Mouse (Mus musculus) adrenal gland, adult 8-10 months (tissue): ENCODE results near the gene Xrcc6. TPM values are rescaled to one million over a fixed set of nuclear protein-coding genes. Genes with fewer than 3 reads are reported as not detected.
A peak's percentile ranks its signal among the peaks of the same experiment; 100 is the strongest.

Experiments
- DNase-seq: peaks from one replicate; pipeline ENCODE4 v3.0.0; 2022
- total RNA-seq, 4 experiments: library from RNA; stranded (reverse); gene quantifications; 2 replicates each; pipeline ENCODE4 v1.2.4; 2022

Gene Xrcc6
- total RNA-seq, 4 experiments from 2014 or later, result 64.2 to 93.2 (median 75.4) TPM

DNA sequence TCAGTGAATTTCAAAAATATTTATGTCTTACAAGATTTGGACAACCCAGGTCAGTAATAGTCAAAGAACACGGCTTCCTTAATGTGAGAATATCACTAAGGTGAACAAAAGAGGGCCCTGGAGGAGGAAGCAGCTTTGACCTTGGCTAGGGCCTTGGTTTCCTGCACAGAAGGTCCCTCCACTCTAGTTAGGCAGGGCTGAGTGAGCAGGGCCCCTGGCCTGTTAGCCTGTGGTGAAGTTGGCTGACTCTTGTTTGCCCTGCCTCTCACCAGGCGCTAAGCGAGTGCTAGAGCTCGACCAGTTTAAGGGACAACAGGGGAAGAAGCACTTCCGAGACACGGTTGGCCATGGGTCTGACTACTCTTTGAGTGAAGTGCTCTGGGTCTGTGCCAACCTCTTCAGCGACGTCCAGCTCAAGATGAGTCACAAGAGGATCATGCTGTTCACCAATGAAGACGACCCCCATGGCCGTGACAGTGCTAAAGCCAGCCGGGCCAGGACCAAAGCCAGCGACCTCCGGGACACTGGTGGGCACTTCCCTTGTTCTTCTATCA lies 35.0 kb downstream of the Xrcc6 start:
- DNase-seq, result peak; percentile 64

GRCm38 (mm10) chr15:82023965-82024635 lies 36.5 kb downstream of the Xrcc6 start:
- DNase-seq, result no peak

DNA sequence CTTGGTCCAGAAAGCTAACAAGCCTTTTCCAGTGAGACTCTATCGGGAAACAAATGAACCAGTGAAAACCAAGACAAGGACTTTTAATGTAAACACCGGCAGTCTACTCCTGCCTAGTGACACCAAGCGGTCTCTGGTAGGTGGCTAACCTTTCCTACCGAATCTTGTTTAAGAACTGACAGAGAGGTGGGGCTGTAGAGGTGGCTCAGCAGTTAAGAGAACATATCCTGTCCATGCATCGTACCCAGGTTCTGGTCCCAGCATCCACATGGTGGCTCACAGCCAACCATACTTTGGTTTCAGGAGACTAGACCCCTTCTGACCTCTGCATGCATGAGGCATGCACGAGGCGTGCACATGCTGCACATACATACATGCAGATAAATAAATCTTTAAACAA lies 39.6 kb downstream of the Xrcc6 start:
- no peak for DNase-seq

GRCm38 (mm10) chr15:82027726-82028125 lies 40.1 kb downstream of the Xrcc6 start:
- no peak for DNase-seq

DNA sequence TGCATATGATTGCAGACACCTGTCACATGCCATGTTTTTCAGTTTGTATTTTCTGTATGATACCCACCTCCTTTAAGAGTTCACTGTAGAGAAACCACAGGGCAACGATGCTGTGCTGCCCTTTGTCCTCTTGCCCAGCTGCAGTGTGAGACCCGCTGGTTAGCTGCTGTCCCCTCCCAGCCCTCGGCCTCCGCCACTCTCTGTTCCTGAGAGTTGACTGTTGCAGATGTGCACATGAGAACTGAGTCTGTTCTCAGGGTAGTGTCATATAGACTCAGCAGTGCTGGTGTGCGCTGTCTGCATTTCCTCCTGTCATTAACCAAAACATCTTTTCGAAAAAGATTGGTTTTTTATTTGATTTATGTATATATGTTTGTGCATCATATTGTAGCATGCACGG lies 44.8 kb downstream of the Xrcc6 start:
- no peak for DNase-seq

DNA sequence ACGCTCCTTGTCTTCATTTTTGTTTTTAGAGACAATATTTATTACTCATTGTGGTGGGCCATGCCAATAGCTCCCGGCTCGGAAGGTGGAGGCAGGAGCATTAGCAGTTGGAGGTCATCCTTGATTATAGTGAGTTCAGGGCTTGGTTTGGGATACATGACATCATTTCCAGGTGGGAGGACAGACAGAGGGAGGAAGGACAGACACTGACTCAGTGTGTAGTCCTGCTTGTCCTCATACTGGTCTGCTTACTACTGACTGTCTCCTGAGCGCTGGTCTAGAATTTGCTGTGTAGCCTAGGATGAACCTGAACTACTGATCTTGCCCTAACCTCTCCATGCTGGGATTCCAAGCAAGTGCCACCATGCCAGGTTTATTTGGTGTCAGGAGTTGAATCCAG lies 46.1 kb downstream of the Xrcc6 start, which contains the start of gene Desi1:
Gene Desi1, minus strand, starts transcription at position 101 of the 400 bp plus-strand sequence.
- DNase-seq, result no peak

DNA sequence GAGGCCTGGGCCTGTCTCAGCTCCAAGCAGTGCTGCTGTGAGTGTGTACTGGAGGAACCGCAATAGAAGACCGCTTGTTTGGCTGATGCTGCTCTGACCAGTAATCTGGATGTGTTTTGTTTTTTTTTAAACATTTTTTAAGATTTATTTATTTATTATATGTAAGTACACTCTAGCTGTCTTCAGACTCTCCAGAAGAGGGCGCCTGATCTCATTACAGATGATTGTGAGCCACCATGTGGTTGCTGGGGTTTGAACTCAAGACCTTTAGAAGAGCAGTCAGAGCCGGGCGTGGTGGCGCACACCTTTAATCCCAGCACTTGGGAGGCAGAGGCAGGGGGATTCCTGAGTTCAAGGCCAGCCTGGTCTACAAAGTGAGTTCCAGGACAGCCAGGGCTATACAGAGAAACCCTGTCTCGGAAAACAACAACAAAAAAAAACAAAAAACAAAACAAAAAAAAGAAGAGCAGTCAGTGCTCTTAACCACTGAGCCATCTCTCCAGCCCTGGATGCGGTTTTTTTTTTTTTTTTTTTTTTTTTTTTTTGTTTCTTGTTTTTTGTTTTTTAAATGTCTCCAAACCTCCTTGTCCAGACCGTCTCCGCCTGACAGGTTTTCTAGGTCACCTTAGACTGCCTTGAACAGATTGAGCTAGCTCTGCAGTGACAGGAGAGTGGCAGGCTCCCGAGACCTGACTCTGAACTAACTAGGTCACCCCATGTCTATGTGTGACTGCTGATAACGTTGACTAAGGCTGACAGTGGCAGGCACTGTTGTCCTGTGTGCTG lies 48.5 kb downstream of the Xrcc6 start:
- DNase-seq, result no peak

- DNase-seq, result no peak
These were observed 53.0 kb downstream of the Xrcc6 start for GRCm38 (mm10) chr15:82040650-82041049.

DNA sequence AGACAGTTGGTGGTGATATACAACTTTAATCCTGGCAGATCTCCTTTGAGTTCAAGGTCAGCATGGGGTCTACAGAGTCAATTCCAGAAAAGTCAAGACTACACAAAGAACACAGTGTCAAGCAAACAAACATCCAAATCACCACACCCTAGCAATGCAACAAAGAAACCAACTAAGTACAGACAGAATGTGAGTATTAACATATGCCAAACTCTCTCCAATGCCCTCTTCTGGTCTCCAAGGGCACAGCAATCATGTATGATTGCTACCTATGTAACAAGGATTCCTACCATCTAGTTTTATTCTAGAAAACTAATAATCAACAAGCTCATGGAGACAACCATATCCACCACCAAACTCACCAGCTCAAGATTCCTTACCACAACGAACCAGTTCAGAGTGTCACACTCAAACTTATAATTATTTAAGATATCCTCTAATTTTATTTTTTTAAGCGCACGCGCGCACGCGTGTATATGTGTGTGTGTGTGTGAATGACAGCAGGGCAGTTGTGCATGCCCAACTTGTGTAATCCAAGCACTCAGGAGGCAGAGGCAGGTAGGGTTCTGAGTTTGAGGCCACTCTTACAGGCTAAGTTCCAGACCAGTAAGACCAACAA lies 56.6 kb downstream of the Xrcc6 start:
- DNase-seq, result no peak

DNA sequence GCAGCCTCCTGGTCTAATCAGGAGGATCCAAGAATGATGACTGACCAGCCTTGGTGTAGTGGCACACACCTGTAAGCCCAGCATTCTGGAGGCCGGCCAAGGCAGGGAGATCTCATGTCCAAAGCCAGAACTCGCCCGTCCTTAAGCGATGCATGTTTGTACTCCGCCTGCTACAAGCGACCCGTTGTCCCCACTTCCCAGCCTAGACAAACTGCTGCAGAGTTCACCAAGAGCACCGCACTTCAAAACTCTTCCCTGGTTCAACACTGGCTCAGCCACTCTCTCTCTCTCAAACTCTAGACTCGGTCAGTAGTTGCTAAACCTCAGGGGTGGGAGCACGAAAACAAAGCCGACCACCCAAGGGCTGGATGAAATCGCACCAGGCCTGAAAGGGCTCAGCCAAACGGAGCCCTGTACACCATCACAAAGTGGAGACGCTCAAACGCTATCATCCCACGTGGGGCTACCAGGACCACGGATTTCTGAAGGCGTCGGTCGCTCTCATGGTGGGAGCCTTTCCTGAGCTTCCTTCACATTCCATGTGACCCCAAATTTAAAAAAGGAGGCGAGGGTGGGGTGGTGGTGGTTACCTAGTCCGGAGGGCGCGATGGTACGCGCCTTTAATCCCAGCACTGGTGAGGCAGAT lies 58.7 kb downstream of the Xrcc6 start:
- no peak for DNase-seq

GRCm38 (mm10) chr15:82047080-82047883 lies 59.6 kb downstream of the Xrcc6 start, which contains the start of gene Snu13:
Snu13 (minus strand) TSS chr15:82047598.
- peak; percentile 87 for DNase-seq

DNA sequence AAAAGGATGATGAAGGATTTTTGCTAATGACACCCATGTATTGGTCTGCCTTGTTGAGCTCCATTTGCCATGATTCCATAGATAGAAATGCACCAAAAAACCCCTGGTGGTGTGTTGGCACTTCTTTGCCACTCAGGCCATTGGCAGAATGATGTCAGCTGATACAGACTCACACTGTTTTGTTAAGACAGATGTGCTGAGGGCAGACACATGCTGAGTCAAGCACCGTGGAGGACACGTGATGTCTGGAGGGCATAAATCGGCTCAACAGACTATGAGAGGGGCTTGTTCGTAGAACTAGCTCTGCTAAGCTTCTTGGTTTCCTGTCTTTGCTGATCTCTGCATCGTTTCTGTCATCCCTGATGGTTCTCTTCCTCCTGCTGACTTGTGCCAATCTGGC lies 64.9 kb downstream of the Xrcc6 start:
- DNase-seq, result no peak

DNA sequence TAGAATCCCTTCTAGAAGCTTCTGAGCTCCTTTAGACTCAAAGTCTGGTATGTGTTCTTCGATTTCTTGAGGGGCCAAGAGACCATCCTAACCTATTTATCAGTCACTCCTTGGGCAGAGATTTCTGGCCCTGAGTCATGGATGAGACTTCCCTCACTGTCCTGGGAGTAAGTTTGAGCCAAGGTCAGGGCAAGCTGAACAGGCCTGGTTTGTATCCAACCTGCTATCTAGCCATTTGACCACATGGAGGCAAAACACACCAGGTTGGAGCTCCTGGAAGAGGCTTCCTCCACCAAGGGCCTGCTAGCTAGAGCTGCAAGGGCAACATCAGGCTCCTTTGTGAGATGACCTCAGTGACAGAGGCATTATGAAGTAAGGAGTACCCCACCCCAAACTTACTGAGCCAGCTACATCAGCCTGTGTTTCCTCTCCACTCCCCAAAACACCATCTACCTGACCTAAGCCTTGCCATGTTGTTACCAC lies 71.1 kb downstream of the Xrcc6 start, which contains the start of gene 4930407I10Rik:
Gene 4930407I10Rik, plus strand, starts transcription at position 433 of the 483 bp plus-strand sequence.
- DNase-seq, result no peak

- DNase-seq, result no peak
These were observed 76.3 kb downstream of the Xrcc6 start for GRCm38 (mm10) chr15:82063909-82064308.

DNA sequence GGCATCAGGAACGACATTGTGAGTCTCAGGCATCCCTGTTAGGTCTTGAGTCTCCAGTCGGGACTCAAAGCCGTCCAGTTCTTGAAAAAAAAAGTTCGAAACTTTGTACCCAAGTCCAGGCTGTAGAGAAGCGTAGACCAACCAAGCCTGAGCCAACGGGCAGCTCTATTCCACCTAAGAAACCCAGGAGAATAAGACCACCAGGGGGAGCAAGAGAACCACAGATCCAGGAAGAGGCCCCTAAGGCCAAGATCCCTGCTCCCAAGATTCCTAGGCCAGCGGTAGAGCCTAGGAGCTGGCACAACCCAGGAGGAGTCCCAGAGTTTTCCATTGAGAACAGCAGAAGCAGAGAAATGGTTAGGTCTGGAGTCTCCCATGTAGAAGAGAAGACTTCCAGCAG lies 77.9 kb downstream of the Xrcc6 start:
- DNase-seq, result peak; percentile 37

GRCm38 (mm10) chr15:82069898-82070297 lies 82.3 kb downstream of the Xrcc6 start, which contains the start of gene Mei1:
Mei1 (plus strand) TSS chr15:82069996.
- DNase-seq, result no peak

GRCm38 (mm10) chr15:82071816-82072469 lies 84.3 kb downstream of the Xrcc6 start:
- no peak for DNase-seq

DNA sequence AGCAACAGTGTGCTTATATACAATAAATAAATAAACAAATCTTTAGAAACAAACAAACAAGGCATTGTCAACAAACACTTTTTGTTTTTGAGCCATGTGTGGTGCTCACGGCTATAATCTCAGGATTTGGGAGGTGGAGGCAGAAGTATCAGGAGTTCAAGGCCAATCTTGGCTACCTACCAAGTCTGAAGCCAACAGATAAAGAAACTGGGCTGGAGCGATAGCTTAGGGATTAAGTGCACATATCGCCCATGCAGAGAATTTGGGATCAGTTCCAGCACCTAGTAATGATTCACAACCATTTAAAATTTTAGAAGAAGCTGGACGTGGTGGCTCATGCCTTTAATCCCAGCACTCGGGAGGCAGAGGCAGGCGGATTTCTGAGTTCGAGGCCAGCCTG lies 85.9 kb downstream of the Xrcc6 start:
- DNase-seq, result no peak

GRCm38 (mm10) chr15:82079883-82080282 lies 92.2 kb downstream of the Xrcc6 start:
- DNase-seq, result no peak

DNA sequence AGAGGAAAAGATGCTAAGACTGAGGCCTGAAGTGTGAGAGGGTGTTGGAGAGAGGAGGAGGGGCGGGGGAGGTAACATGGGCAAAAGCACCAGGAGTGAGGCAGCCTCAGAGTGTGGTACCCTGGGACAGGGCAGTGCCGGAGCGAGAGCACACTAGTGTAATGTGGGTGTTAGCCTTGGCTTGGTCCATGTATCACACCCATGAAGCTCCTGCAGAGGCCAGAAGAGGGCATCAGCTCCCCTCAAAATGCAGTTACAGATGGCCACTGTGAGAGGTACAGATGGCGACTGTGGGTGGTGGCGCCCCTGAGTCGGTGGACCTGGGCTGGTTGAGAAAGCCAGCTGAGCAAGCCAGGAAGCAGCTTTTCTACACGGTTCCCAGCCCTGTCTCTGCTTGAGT lies 93.5 kb downstream of the Xrcc6 start:
- DNase-seq, result no peak

- no peak for DNase-seq
These were observed 98.0 kb downstream of the Xrcc6 start for GRCm38 (mm10) chr15:82085606-82086005.
